In the genomic region with DNA sequence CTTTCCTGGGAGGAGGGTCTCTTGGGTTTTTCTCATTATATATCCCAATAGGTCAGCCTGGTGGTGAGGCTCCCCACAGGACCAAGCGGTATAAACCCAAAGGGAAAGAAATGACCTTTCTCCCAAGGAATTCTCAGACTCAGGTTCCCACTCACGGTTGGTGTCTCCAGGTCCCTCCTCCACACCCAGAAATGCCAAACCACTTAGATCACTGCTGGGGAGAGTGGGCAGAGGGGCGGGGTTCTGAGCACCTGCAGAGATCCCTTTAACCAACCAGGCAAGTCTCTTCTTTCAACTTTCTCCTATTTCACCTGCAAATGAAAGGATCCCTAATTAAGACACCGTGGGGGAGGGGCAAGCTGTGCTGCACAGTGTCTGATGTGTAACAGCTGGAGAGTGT, we compare ENCODE assay signal across 12 mouse cellular contexts. TPM values are rescaled to one million over a fixed set of nuclear protein-coding genes. Genes with fewer than 3 reads are reported as not detected.
DNase-seq lines count a peak whose midpoint lies in the region; ATAC-seq and TF ChIP-seq lines count a peak whose summit lies in the region.
"Had no signal": no experiment of that assay in that cellular context is flagged by ENCODE, and none has a peak within 500 bp of the region (broad histone marks: within the 10 kb centered on the region; RNA-seq: fewer than 3 reads in every experiment).

No protein-coding gene starts in this region.

- H3K9ac ChIP-seq in forebrain, embryonic 12.5 days: no peak overlapping the region
- no peak overlapping the region for H3K9ac ChIP-seq in forebrain, embryonic 13.5 days
- peak overlapping the region; percentile 72 for H3K9ac ChIP-seq in ES-Bruce4 (ENCODE audit: low read depth, poor library complexity, severe bottlenecking)
- H3K9ac ChIP-seq: liver, postnatal 0 days; neural tube, embryonic 15.5 days had no signal

- peak; percentile 41; the same call in 1 of the 2 replicates for ATAC-seq in forebrain, embryonic 12.5 days (ENCODE audit: low FRiP score)
- no peak for ATAC-seq in forebrain, embryonic 13.5 days
- ATAC-seq: liver, postnatal 0 days had no signal

- WGBS in forebrain, embryonic 12.5 days: 5% methylated on average over 4 of the region's 4 CpGs
- WGBS in forebrain, embryonic 13.5 days: 17% methylated on average over 4 of the region's 4 CpGs
- WGBS in kidney, adult 2 months: 21% methylated on average over 4 of the region's 4 CpGs
- WGBS in lung, adult 2 months: 42% methylated on average over 4 of the region's 4 CpGs

- H3K27me3 ChIP-seq in forebrain, embryonic 12.5 days: 0 out of 2 replicates have a peak, but pooled peaks cover 5% of the 10 kb centered on the region
- no peaks in the 10 kb centered on the region for H3K27me3 ChIP-seq in forebrain, embryonic 13.5 days
- no peaks in the 10 kb centered on the region for H3K27me3 ChIP-seq in ES-Bruce4 (ENCODE audit: control insufficient read depth, insufficient read depth, low read length, poor library complexity, severe bottlenecking)
- no peaks in the 10 kb centered on the region for H3K27me3 ChIP-seq in kidney, adult 2 months (replicated peaks; ENCODE audit: control insufficient read depth, insufficient read depth, low read length)
- H3K27me3 ChIP-seq: neural tube, embryonic 15.5 days had no signal

- TF ChIP-seq CTCF in ES-Bruce4 (IDR thresholded peaks at IDR 0.05; ENCODE audit: low read depth, low read length): no peak
- no peak for TF ChIP-seq CTCF in kidney, adult 2 months (conservative IDR thresholded peaks at IDR 0.05; ENCODE audit: insufficient read depth, insufficient read length, low read depth, low read length)
- no peak for TF ChIP-seq CTCF in lung, adult 2 months (IDR thresholded peaks at IDR 0.05; ENCODE audit: insufficient read depth, low read length)

- DNase-seq in kidney, adult 2 months: peak; percentile 47
- DNase-seq in lung, adult 2 months: peak; percentile 20
- no peak for DNase-seq in right cerebral cortex, adult 2 months (ENCODE audit: low spot score in 2 of 2)
- DNase-seq in B cell, adult 2 months: no peak
- DNase-seq in ovary, adult 18-20 months (ENCODE audit: low spot score): no peak
- DNase-seq: adrenal gland, postnatal 14 days; cerebellum, postnatal 10 days; liver, postnatal 0 days had no signal

- H3K36me3 ChIP-seq in forebrain, embryonic 12.5 days (replicated peaks): no peaks in the 10 kb centered on the region
- no peaks in the 10 kb centered on the region for H3K36me3 ChIP-seq in forebrain, embryonic 13.5 days (ENCODE audit: poor library complexity, severe bottlenecking)
- peaks cover 9% of the 10 kb centered on the region for H3K36me3 ChIP-seq in ES-Bruce4 (ENCODE audit: control insufficient read depth, insufficient read depth, low read length, poor library complexity, severe bottlenecking)
- peaks cover 2% of the 10 kb centered on the region; the same call in 1 of the 2 replicates for H3K36me3 ChIP-seq in kidney, adult 2 months (ENCODE audit: control insufficient read depth, insufficient read depth, low read length)
- H3K36me3 ChIP-seq: neural tube, embryonic 15.5 days had no signal

- H3K9me3 ChIP-seq in forebrain, embryonic 12.5 days: no peaks in the 10 kb centered on the region
- H3K9me3 ChIP-seq in forebrain, embryonic 13.5 days (replicated peaks): no peaks in the 10 kb centered on the region
- no peaks in the 10 kb centered on the region for H3K9me3 ChIP-seq in ES-Bruce4 (replicated peaks; ENCODE audit: control insufficient read depth, insufficient read depth, low read length, poor library complexity, severe bottlenecking)
- H3K9me3 ChIP-seq: neural tube, embryonic 15.5 days had no signal

- peaks cover 22% of the 10 kb centered on the region for H3K4me1 ChIP-seq in forebrain, embryonic 12.5 days
- peaks cover 11% of the 10 kb centered on the region; the same call in 1 of the 2 replicates for H3K4me1 ChIP-seq in forebrain, embryonic 13.5 days
- H3K4me1 ChIP-seq in ES-Bruce4 (ENCODE audit: control insufficient read depth, insufficient read depth, low read length): peaks cover 2% of the 10 kb centered on the region
- H3K4me1 ChIP-seq in kidney, adult 2 months (ENCODE audit: control insufficient read depth, insufficient read depth, low read length): peaks cover 16% of the 10 kb centered on the region
- peaks cover 2% of the 10 kb centered on the region; the same call in 1 of the 2 replicates for H3K4me1 ChIP-seq in lung, adult 2 months (ENCODE audit: control insufficient read depth, insufficient read depth, low read length)

- H3K27ac ChIP-seq in forebrain, embryonic 12.5 days: no peak overlapping the region
- no peak overlapping the region for H3K27ac ChIP-seq in forebrain, embryonic 13.5 days
- peak overlapping the region; percentile 96 for H3K27ac ChIP-seq in ES-Bruce4 (ENCODE audit: insufficient read depth, low read length)
- peak overlapping the region; percentile 90 for H3K27ac ChIP-seq in kidney, adult 2 months (ENCODE audit: insufficient read depth, low read depth, low read length)
- H3K27ac ChIP-seq: neural tube, embryonic 15.5 days had no signal

- peak; percentile 81 for TF ChIP-seq EP300 in ES-Bruce4 (IDR thresholded peaks at IDR 0.05; ENCODE audit: insufficient read depth, low read depth, low read length)

- TF ChIP-seq POLR2A in ES-Bruce4 (IDR thresholded peaks at IDR 0.05; ENCODE audit: insufficient read depth, low read length): no peak
- no peak for TF ChIP-seq POLR2A in kidney, adult 2 months (IDR thresholded peaks at IDR 0.05; ENCODE audit: low read depth, low read length)
- no peak for TF ChIP-seq POLR2A in lung, adult 2 months (IDR thresholded peaks at IDR 0.05; ENCODE audit: borderline replicate concordance, extremely low read depth, low read depth, low read length)

- no peak overlapping the region for H3K4me2 ChIP-seq in forebrain, embryonic 12.5 days
- no peak overlapping the region for H3K4me2 ChIP-seq in forebrain, embryonic 13.5 days
- H3K4me2 ChIP-seq: neural tube, embryonic 15.5 days had no signal

- no peak overlapping the region for H3K4me3 ChIP-seq in forebrain, embryonic 12.5 days (replicated peaks)
- H3K4me3 ChIP-seq in forebrain, embryonic 13.5 days: no peak overlapping the region
- H3K4me3 ChIP-seq in ES-Bruce4 (ENCODE audit: low read depth, low read length): peak overlapping the region; percentile 66
- H3K4me3 ChIP-seq in kidney, adult 2 months (ENCODE audit: insufficient read depth, low read depth, low read length): no peak overlapping the region
- no peak overlapping the region for H3K4me3 ChIP-seq in lung, adult 2 months (replicated peaks; ENCODE audit: extremely low read depth, low read depth, low read length)
- H3K4me3 ChIP-seq: neural tube, embryonic 15.5 days had no signal

RNA-seq across cellular contexts. Expression of a gene that starts 51.6 kb away (rescaled TPM):
- polyA plus RNA-seq in forebrain, embryonic 12.5 days (2016; fragmentation: Nextera tagmentation; extraction: Ambion mirVana): 4.3 and 5.8 TPM in 2 replicates
- 3.7 and 5.1 TPM in 2 replicates for polyA plus RNA-seq in forebrain, embryonic 13.5 days (2015; fragmentation: Nextera tagmentation; extraction: Ambion mirVana)
- polyA plus RNA-seq in ES-Bruce4 (2011; ENCODE audit: insufficient read depth, insufficient read length, low read depth, missing spikeins): 69.9 and 85.8 TPM in 2 replicates
- polyA plus RNA-seq in kidney, adult 2 months (2012; rRNA removed): 31.1 and 34.6 TPM in 2 replicates
- polyA plus RNA-seq in lung, adult 2 months (2012; rRNA removed): 26.9 and 31.5 TPM in 2 replicates

Comparison
In these comparisons a context has a peak if more than half of its experiments do, and no peak if none do; other contexts are left out.
1. H3K27ac ChIP-seq: peak in ES-Bruce4 (single experiment) and kidney, adult 2 months (single experiment); none in forebrain, embryonic 12.5 days (single experiment) and forebrain, embryonic 13.5 days (single experiment).
2. DNase-seq: peak in kidney, adult 2 months (single experiment) and lung, adult 2 months (single experiment); none in right cerebral cortex, adult 2 months (0 of 2), B cell, adult 2 months (0 of 2) and ovary, adult 18-20 months (single experiment).